Mouse (Mus musculus): ENCODE measurements at regions not wholly inside any gene's neighbourhood (a gene's known extent, or its start where the extent isn't known, plus 50 kb on each side); places are given as distances from the start of the nearest gene placed in this dataset.

DNA sequence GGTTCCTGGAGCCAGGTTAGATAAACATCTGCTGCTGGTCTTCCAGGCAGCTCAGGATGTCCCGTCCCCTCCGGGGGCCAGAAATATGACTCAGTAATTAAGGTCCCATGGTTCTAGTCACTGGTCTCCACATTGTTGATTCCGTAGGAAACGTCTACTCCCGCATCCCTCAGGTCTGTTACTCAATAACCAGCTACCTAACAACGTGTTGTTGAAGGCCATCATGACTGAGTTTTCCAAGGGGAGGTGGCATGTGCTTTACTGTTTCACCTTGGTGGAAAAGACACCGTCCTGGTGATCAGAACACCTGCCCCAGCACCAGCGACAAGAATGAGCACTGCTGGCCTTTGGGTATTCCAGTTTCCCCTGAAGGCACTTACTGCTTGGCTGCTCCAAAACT is 377.9 kb downstream of the Lpin1 start:
- Histone ChIP-seq H3K27me3 (replicated peaks; ENCODE audit: control insufficient read depth, insufficient read depth, low read length) (no peaks in the 10 kb centered on the region), H3K27ac (ENCODE audit: low read depth, low read length) (no peak overlapping the region), H3K36me3 (ENCODE audit: control insufficient read depth, insufficient read depth, low read length) (no peaks in the 10 kb centered on the region), H3K9me3 (replicated peaks; ENCODE audit: control insufficient read depth, low read length) (no peaks in the 10 kb centered on the region), H3K4me2 (ENCODE audit: low read length) (no peak overlapping the region), H3K4me1 (ENCODE audit: control insufficient read depth, insufficient read depth, low read length) (no peaks in the 10 kb centered on the region), H3K4me3 (ENCODE audit: low read depth, low read length) (no peak overlapping the region), H3K9ac (ENCODE audit: low read length) (no peak overlapping the region)
- DNase-seq (ENCODE audit: low spot score) (no peak), ATAC-seq (no peak)
- WGBS: 87% methylated on average over 8 of the region's 8 CpGs

- 51% methylated on average over 2 of the region's 2 CpGs for WGBS
- Histone ChIP-seq H3K4me3 (ENCODE audit: low read depth, low read length) (no peak overlapping the region), H3K9ac (ENCODE audit: low read length) (no peak overlapping the region), H3K27ac (ENCODE audit: low read depth, low read length) (no peak overlapping the region), H3K4me1 (ENCODE audit: control insufficient read depth, insufficient read depth, low read length) (no peaks in the 10 kb centered on the region), H3K9me3 (replicated peaks; ENCODE audit: control insufficient read depth, low read length) (no peaks in the 10 kb centered on the region), H3K4me2 (ENCODE audit: low read length) (no peak overlapping the region), H3K36me3 (ENCODE audit: control insufficient read depth, insufficient read depth, low read length) (no peaks in the 10 kb centered on the region), H3K27me3 (replicated peaks; ENCODE audit: control insufficient read depth, insufficient read depth, low read length) (no peaks in the 10 kb centered on the region)
- DNase-seq (ENCODE audit: low spot score) (no peak), ATAC-seq (no peak)
These were observed 378.7 kb downstream of the Lpin1 start for GRCm38 (mm10) chr12:16232051-16232450.

- Histone ChIP-seq H3K36me3 (ENCODE audit: control insufficient read depth, insufficient read depth, low read length) (no peaks in the 10 kb centered on the region), H3K27ac (ENCODE audit: low read depth, low read length) (no peak overlapping the region), H3K9ac (ENCODE audit: low read length) (no peak overlapping the region), H3K4me2 (ENCODE audit: low read length) (no peak overlapping the region), H3K4me3 (ENCODE audit: low read depth, low read length) (no peak overlapping the region), H3K9me3 (replicated peaks; ENCODE audit: control insufficient read depth, low read length) (no peaks in the 10 kb centered on the region), H3K27me3 (replicated peaks; ENCODE audit: control insufficient read depth, insufficient read depth, low read length) (no peaks in the 10 kb centered on the region), H3K4me1 (ENCODE audit: control insufficient read depth, insufficient read depth, low read length) (no peaks in the 10 kb centered on the region)
- no peak for DNase-seq (ENCODE audit: low spot score)
- WGBS: 92% methylated on average over 2 of the region's 2 CpGs
- no peak for ATAC-seq
These were observed 379.7 kb downstream of the Lpin1 start for GRCm38 (mm10) chr12:16231093-16231492.

GRCm38 (mm10) chr12:16225428-16225827 is 385.3 kb downstream of the Lpin1 start:
- no peaks in the 10 kb centered on the region for H3K36me3 ChIP-seq (ENCODE audit: control insufficient read depth, insufficient read depth, low read length)
- H3K27ac ChIP-seq (ENCODE audit: low read depth, low read length): no peak overlapping the region
- WGBS: 89% methylated on average over 2 of the region's 2 CpGs
- no peak overlapping the region for H3K4me3 ChIP-seq (ENCODE audit: low read depth, low read length)
- ATAC-seq (no peak), DNase-seq (ENCODE audit: low spot score) (no peak)
- H3K4me1 ChIP-seq (ENCODE audit: control insufficient read depth, insufficient read depth, low read length): 0 out of 2 replicates have a peak, but pooled peaks cover 2% of the 10 kb centered on the region
- H3K4me2 ChIP-seq (ENCODE audit: low read length): no peak overlapping the region
- H3K27me3 ChIP-seq (replicated peaks; ENCODE audit: control insufficient read depth, insufficient read depth, low read length): no peaks in the 10 kb centered on the region
- no peaks in the 10 kb centered on the region for H3K9me3 ChIP-seq (replicated peaks; ENCODE audit: control insufficient read depth, low read length)
- no peak overlapping the region for H3K9ac ChIP-seq (ENCODE audit: low read length)

- H3K4me3 ChIP-seq (ENCODE audit: low read depth, low read length): no peak overlapping the region
- ATAC-seq (peak; percentile 81), DNase-seq (ENCODE audit: low spot score) (peak; percentile 84)
- H3K4me2 ChIP-seq (ENCODE audit: low read length): no peak overlapping the region
- WGBS: 23% methylated on average over 9 of the region's 9 CpGs
- no peaks in the 10 kb centered on the region for H3K27me3 ChIP-seq (replicated peaks; ENCODE audit: control insufficient read depth, insufficient read depth, low read length)
- no peaks in the 10 kb centered on the region for H3K36me3 ChIP-seq (ENCODE audit: control insufficient read depth, insufficient read depth, low read length)
- no peak overlapping the region for H3K27ac ChIP-seq (ENCODE audit: low read depth, low read length)
- no peak overlapping the region for H3K9ac ChIP-seq (ENCODE audit: low read length)
- 0 out of 2 replicates have a peak, but pooled peaks cover 2% of the 10 kb centered on the region for H3K4me1 ChIP-seq (ENCODE audit: control insufficient read depth, insufficient read depth, low read length)
- H3K9me3 ChIP-seq (replicated peaks; ENCODE audit: control insufficient read depth, low read length): no peaks in the 10 kb centered on the region
These were observed 387.8 kb downstream of the Lpin1 start for GRCm38 (mm10) chr12:16222836-16223450.

DNA sequence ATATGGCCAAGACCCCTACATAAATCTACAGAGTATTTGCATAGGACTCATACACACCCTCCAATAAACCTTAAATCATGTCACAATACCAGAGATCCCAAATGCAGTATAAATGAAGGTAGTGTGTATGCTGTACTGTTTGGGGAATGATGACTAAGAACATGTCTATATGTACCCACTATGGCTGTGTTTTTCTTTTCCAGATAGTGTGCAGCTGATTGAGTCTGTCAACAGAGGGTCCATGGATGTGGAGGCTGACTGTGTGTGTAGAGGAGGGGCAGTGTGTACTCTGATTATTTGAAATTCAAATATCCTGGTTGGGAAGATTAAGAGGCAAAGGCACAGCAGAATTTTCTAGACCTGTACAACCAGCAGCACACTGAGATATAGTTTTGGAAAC is 388.6 kb downstream of the Lpin1 start:
- DNase-seq (ENCODE audit: low spot score) (no peak), ATAC-seq (no peak)
- H3K9ac ChIP-seq (ENCODE audit: low read length): no peak overlapping the region
- H3K4me3 ChIP-seq (ENCODE audit: low read depth, low read length): no peak overlapping the region
- H3K27me3 ChIP-seq (replicated peaks; ENCODE audit: control insufficient read depth, insufficient read depth, low read length): no peaks in the 10 kb centered on the region
- H3K4me1 ChIP-seq (ENCODE audit: control insufficient read depth, insufficient read depth, low read length): 0 out of 2 replicates have a peak, but pooled peaks cover 2% of the 10 kb centered on the region
- H3K36me3 ChIP-seq (ENCODE audit: control insufficient read depth, insufficient read depth, low read length): no peaks in the 10 kb centered on the region
- H3K9me3 ChIP-seq (replicated peaks; ENCODE audit: control insufficient read depth, low read length): no peaks in the 10 kb centered on the region
- H3K27ac ChIP-seq (ENCODE audit: low read depth, low read length): no peak overlapping the region
- no peak overlapping the region for H3K4me2 ChIP-seq (ENCODE audit: low read length)

DNA sequence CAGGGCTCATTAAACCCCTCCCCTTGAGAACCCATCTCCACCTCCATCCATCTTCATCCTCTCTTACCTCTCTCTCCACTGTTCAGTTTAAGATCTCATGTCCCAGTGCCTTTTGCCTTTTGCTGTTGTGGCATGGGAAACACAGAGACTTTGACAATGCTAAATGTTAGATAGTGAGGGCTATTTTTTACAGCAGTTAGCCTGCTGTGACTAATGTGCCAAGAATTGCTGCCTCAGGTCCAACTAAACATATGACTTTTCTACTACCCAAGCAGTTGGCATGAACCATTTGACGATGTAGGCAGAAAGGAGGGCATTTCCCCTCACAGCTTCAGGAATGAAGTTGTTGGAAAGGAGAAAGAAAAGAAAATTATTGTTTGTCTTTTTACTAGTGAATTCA is 389.6 kb downstream of the Lpin1 start:
- no peaks in the 10 kb centered on the region for H3K27me3 ChIP-seq (replicated peaks; ENCODE audit: control insufficient read depth, insufficient read depth, low read length)
- no peak overlapping the region for H3K4me3 ChIP-seq (ENCODE audit: low read depth, low read length)
- H3K9ac ChIP-seq (ENCODE audit: low read length): no peak overlapping the region
- ATAC-seq (no peak), DNase-seq (ENCODE audit: low spot score) (no peak)
- H3K27ac ChIP-seq (ENCODE audit: low read depth, low read length): no peak overlapping the region
- no peaks in the 10 kb centered on the region for H3K9me3 ChIP-seq (replicated peaks; ENCODE audit: control insufficient read depth, low read length)
- 91% methylated on average over 1 of the region's 1 CpGs for WGBS
- H3K4me2 ChIP-seq (ENCODE audit: low read length): no peak overlapping the region
- H3K4me1 ChIP-seq (ENCODE audit: control insufficient read depth, insufficient read depth, low read length): 0 out of 2 replicates have a peak, but pooled peaks cover 2% of the 10 kb centered on the region
- H3K36me3 ChIP-seq (ENCODE audit: control insufficient read depth, insufficient read depth, low read length): no peaks in the 10 kb centered on the region

DNA sequence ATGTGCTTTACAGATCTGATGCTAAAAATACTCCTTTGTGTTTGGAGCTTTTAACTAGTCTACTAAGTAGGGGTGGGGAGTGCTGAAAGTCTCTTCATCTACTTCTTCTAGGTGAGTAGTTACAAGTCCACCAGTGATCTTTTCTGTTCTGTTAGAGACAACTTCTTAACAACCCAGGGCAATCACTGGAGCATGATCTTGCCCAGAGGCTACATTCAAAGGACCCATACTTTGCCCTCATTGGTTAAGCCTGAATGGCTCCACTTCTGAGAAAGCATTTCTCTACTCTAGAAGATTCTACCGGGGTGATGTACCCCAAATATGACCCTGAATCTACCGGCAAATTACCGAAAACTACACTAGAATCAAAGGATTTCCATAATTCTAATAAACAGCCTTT is 390.2 kb downstream of the Lpin1 start:
- Histone ChIP-seq H3K27me3 (replicated peaks; ENCODE audit: control insufficient read depth, insufficient read depth, low read length) (no peaks in the 10 kb centered on the region), H3K9ac (ENCODE audit: low read length) (no peak overlapping the region), H3K36me3 (ENCODE audit: control insufficient read depth, insufficient read depth, low read length) (no peaks in the 10 kb centered on the region), H3K4me2 (ENCODE audit: low read length) (no peak overlapping the region), H3K9me3 (replicated peaks; ENCODE audit: control insufficient read depth, low read length) (no peaks in the 10 kb centered on the region), H3K27ac (ENCODE audit: low read depth, low read length) (no peak overlapping the region), H3K4me1 (ENCODE audit: control insufficient read depth, insufficient read depth, low read length) (0 out of 2 replicates have a peak, but pooled peaks cover 2% of the 10 kb centered on the region), H3K4me3 (ENCODE audit: low read depth, low read length) (no peak overlapping the region)
- ATAC-seq: no peak
- 94% methylated on average over 3 of the region's 3 CpGs for WGBS
- no peak for DNase-seq (ENCODE audit: low spot score)

DNA sequence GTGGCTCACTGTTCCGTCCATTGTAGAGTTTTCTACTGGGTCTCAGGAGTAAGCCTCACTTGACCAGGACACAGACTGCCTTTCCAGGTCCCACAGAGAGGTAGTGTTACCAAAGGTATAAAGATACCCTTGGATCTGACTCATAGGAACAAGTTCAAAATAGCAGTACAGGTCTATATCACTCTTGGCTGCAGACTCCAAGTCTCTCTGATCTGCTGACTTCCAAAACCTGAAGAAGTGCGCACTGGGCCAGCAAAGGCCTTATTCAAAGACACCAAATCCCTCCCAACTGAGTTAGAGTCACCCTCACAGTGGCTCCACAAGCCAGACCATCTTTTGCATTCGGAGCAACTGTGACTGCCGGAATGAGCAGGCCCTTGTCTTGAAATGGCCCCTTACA is 391.9 kb downstream of the Lpin1 start:
- no peaks in the 10 kb centered on the region for H3K9me3 ChIP-seq (replicated peaks; ENCODE audit: control insufficient read depth, low read length)
- no peaks in the 10 kb centered on the region for H3K36me3 ChIP-seq (ENCODE audit: control insufficient read depth, insufficient read depth, low read length)
- 73% methylated on average over 4 of the region's 4 CpGs for WGBS
- ATAC-seq (no peak), DNase-seq (ENCODE audit: low spot score) (no peak)
- H3K4me2 ChIP-seq (ENCODE audit: low read length): no peak overlapping the region
- no peak overlapping the region for H3K27ac ChIP-seq (ENCODE audit: low read depth, low read length)
- H3K9ac ChIP-seq (ENCODE audit: low read length): no peak overlapping the region
- H3K4me3 ChIP-seq (ENCODE audit: low read depth, low read length): no peak overlapping the region
- H3K4me1 ChIP-seq (ENCODE audit: control insufficient read depth, insufficient read depth, low read length): 0 out of 2 replicates have a peak, but pooled peaks cover 2% of the 10 kb centered on the region
- H3K27me3 ChIP-seq (replicated peaks; ENCODE audit: control insufficient read depth, insufficient read depth, low read length): no peaks in the 10 kb centered on the region

Data from forebrain, embryonic 14.5 days (tissue).